In the genomic region with DNA sequence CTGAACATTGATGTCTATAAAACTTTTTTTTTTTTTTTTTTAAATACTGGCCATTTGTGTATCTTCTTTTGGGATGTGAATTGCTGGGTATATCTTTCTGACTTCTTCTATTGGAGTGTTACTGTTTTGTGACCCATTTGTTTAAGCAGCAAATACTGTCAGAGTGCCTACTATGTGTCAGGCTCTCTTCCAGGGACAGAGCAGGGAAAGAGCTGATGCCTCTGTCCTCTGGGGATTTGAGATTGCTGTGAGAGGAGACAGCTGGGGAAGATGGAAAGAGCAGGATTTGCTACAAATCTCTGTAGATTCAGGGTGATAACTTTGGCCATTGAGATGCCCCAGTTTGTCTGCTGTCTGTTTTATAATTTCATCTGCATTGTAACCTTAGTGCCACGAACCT, we compare ENCODE assay signal across 22 mouse cellular contexts. TPM values are rescaled to one million over a fixed set of nuclear protein-coding genes. Genes with fewer than 3 reads are reported as not detected.
DNase-seq lines count a peak whose midpoint lies in the region; ATAC-seq and TF ChIP-seq lines count a peak whose summit lies in the region.
"Had no signal": no experiment of that assay in that cellular context is flagged by ENCODE, and none has a peak within 500 bp of the region (broad histone marks: within the 10 kb centered on the region; RNA-seq: fewer than 3 reads in every experiment).

No protein-coding gene starts in this region.

- ATAC-seq in kidney, postnatal 0 days (replicated peaks; ENCODE audit: low FRiP score, low read depth), result no peak
- ATAC-seq in kidney, embryonic 14.5 days (ENCODE audit: low FRiP score, low TSS enrichment), result no peak
- ATAC-seq: forebrain, embryonic 16.5 days had no signal

- H3K4me3 ChIP-seq in gastrocnemius, adult 2 months, result no peak overlapping the region
- H3K4me3 ChIP-seq in kidney, postnatal 0 days (replicated peaks; ENCODE audit: low read depth, low read length), result no peak overlapping the region
- H3K4me3 ChIP-seq in kidney, embryonic 14.5 days (ENCODE audit: low read length), result no peak overlapping the region
- no peak overlapping the region for H3K4me3 ChIP-seq in embryonic facial prominence, embryonic 10.5 days
- H3K4me3 ChIP-seq: embryonic facial prominence, embryonic 15.5 days; hindbrain, embryonic 13.5 days; layer of hippocampus, adult 2 months; midbrain, embryonic 12.5 days had no signal

- peak overlapping the region; percentile 43 for H3K27ac ChIP-seq in gastrocnemius, adult 2 months
- no peak overlapping the region for H3K27ac ChIP-seq in kidney, postnatal 0 days
- H3K27ac ChIP-seq in kidney, embryonic 14.5 days (ENCODE audit: low read depth, low read length), result no peak overlapping the region
- H3K27ac ChIP-seq in embryonic facial prominence, embryonic 10.5 days (replicated peaks), result no peak overlapping the region
- H3K27ac ChIP-seq: embryonic facial prominence, embryonic 15.5 days; hindbrain, embryonic 13.5 days; layer of hippocampus, adult 2 months; midbrain, embryonic 12.5 days had no signal

- H3K27me3 ChIP-seq in kidney, postnatal 0 days (ENCODE audit: insufficient read depth, low read length), result no peaks in the 10 kb centered on the region
- no peaks in the 10 kb centered on the region; the same call in 1 of the 2 replicates for H3K27me3 ChIP-seq in kidney, embryonic 14.5 days (ENCODE audit: control insufficient read depth, insufficient read depth, low read length)
- H3K27me3 ChIP-seq in embryonic facial prominence, embryonic 10.5 days (replicated peaks; ENCODE audit: low read depth, poor library complexity, severe bottlenecking), result no peaks in the 10 kb centered on the region
- H3K27me3 ChIP-seq: embryonic facial prominence, embryonic 15.5 days; hindbrain, embryonic 13.5 days; midbrain, embryonic 12.5 days had no signal

- intact Hi-C loops in gastrocnemius, adult 2 months (cut with DNase I), result no loop called here

- 86% methylated on average over 1 of the region's 1 CpGs for WGBS in kidney, postnatal 0 days
- WGBS in kidney, embryonic 14.5 days, result 82% methylated on average over 1 of the region's 1 CpGs
- WGBS in embryonic facial prominence, embryonic 10.5 days, result 78% methylated on average over 1 of the region's 1 CpGs

- H3K9ac ChIP-seq in kidney, postnatal 0 days (ENCODE audit: low read depth, low read length), result no peak overlapping the region
- no peak overlapping the region for H3K9ac ChIP-seq in kidney, embryonic 14.5 days (ENCODE audit: low read depth, low read length)
- H3K9ac ChIP-seq: embryonic facial prominence, embryonic 15.5 days; hindbrain, embryonic 13.5 days; liver, postnatal 0 days; midbrain, embryonic 12.5 days had no signal

- no peak overlapping the region for H3K4me2 ChIP-seq in kidney, postnatal 0 days (ENCODE audit: low read length)
- no peak overlapping the region for H3K4me2 ChIP-seq in kidney, embryonic 14.5 days (replicated peaks; ENCODE audit: low read depth, low read length)
- H3K4me2 ChIP-seq: embryonic facial prominence, embryonic 15.5 days; hindbrain, embryonic 13.5 days; liver, embryonic 11.5 days; midbrain, embryonic 12.5 days had no signal

- H3K36me3 ChIP-seq in kidney, postnatal 0 days (ENCODE audit: insufficient read depth, low read length), result no peaks in the 10 kb centered on the region
- H3K36me3 ChIP-seq in kidney, embryonic 14.5 days (ENCODE audit: control insufficient read depth, insufficient read depth, low read length), result no peaks in the 10 kb centered on the region
- no peaks in the 10 kb centered on the region for H3K36me3 ChIP-seq in embryonic facial prominence, embryonic 10.5 days (replicated peaks)
- H3K36me3 ChIP-seq: embryonic facial prominence, embryonic 15.5 days; hindbrain, embryonic 13.5 days; midbrain, embryonic 12.5 days had no signal

- no peak for DNase-seq in gastrocnemius, adult 2 months
- no peak for DNase-seq in gastrocnemius, adult 18-20 months (ENCODE audit: low spot score)
- peak; percentile 21 for DNase-seq in kidney, postnatal 0 days (ENCODE audit: low spot score)
- DNase-seq in urinary bladder, postnatal 14 days (ENCODE audit: low spot score), result peak; percentile 60
- no peak for DNase-seq in urinary bladder, postnatal 10 days (ENCODE audit: low spot score)
- DNase-seq in skeletal muscle tissue, adult 2 months (ENCODE audit: low read depth, low spot score), result peak; percentile 38
- DNase-seq in embryonic facial prominence, embryonic 10.5 days (ENCODE audit: low spot score), result no peak
- DNase-seq: adrenal gland, postnatal 10 days; cerebellum, adult 9-10 months; liver, postnatal 0 days had no signal

- no peak for TF ChIP-seq CTCF in gastrocnemius, adult 2 months (IDR thresholded peaks at IDR 0.05)
- TF ChIP-seq CTCF in kidney, postnatal 0 days (IDR thresholded peaks at IDR 0.05; ENCODE audit: low read depth), result no peak

- H3K9me3 ChIP-seq in kidney, postnatal 0 days (replicated peaks; ENCODE audit: low read length), result no peaks in the 10 kb centered on the region
- H3K9me3 ChIP-seq in kidney, embryonic 14.5 days (ENCODE audit: control insufficient read depth, low read length), result no peaks in the 10 kb centered on the region
- no peaks in the 10 kb centered on the region for H3K9me3 ChIP-seq in embryonic facial prominence, embryonic 10.5 days
- H3K9me3 ChIP-seq: embryonic facial prominence, embryonic 15.5 days; midbrain, embryonic 12.5 days had no signal

- H3K4me1 ChIP-seq in kidney, postnatal 0 days (replicated peaks; ENCODE audit: insufficient read depth, low read length), result 0 out of 2 replicates have a peak, but pooled peaks cover 8% of the 10 kb centered on the region
- peaks cover 7% of the 10 kb centered on the region; the same call in 1 of the 2 replicates for H3K4me1 ChIP-seq in kidney, embryonic 14.5 days (ENCODE audit: control insufficient read depth, insufficient read depth, low read length)
- peaks cover 7% of the 10 kb centered on the region for H3K4me1 ChIP-seq in embryonic facial prominence, embryonic 10.5 days
- H3K4me1 ChIP-seq: midbrain, embryonic 12.5 days had no signal

RNA-seq across cellular contexts. Expression of a gene that starts 31.2 kb away (rescaled TPM):
- total RNA-seq in gastrocnemius, adult 2 months (2021), result under 1 TPM; 0.10 to 0.17 TPM
- under 1 TPM in 1 of 2 experiments, not detected in 1; 0.14 TPM for total RNA-seq in gastrocnemius, adult 18-20 months (2021)
- polyA plus RNA-seq in kidney, postnatal 0 days (2015; fragmentation: Nextera tagmentation; extraction: Ambion mirVana), result 0.05 TPM in 1 of 2 replicates, not detected in the other
- not detected in 2 replicates for polyA plus RNA-seq in kidney, embryonic 14.5 days (2014; fragmentation: Nextera tagmentation; extraction: Ambion mirVana)
- not detected in 2 replicates for polyA plus RNA-seq in embryonic facial prominence, embryonic 10.5 days (2016; fragmentation: Nextera tagmentation; extraction: Ambion mirVana)
- total RNA-seq: layer of hippocampus, adult 2 months; layer of hippocampus, postnatal 25 days; monocyte, adult 5-6 weeks; neutrophil, adult 5-6 weeks had no signal
- polyA plus RNA-seq: forebrain, embryonic 16.5 days; heart, embryonic 16.5 days; hindbrain, embryonic 13.5 days; limb, embryonic 11.5 days; liver, embryonic 11.5 days; liver, postnatal 0 days; midbrain, embryonic 12.5 days had no signal

Comparison
In these comparisons a context has a peak if more than half of its experiments do, and no peak if none do; other contexts are left out.
1. DNase-seq: peak in kidney, postnatal 0 days (single experiment), urinary bladder, postnatal 14 days (single experiment) and skeletal muscle tissue, adult 2 months (single experiment); none in gastrocnemius, adult 2 months (single experiment), gastrocnemius, adult 18-20 months (single experiment), urinary bladder, postnatal 10 days (single experiment) and embryonic facial prominence, embryonic 10.5 days (single experiment).